In the genomic region with DNA sequence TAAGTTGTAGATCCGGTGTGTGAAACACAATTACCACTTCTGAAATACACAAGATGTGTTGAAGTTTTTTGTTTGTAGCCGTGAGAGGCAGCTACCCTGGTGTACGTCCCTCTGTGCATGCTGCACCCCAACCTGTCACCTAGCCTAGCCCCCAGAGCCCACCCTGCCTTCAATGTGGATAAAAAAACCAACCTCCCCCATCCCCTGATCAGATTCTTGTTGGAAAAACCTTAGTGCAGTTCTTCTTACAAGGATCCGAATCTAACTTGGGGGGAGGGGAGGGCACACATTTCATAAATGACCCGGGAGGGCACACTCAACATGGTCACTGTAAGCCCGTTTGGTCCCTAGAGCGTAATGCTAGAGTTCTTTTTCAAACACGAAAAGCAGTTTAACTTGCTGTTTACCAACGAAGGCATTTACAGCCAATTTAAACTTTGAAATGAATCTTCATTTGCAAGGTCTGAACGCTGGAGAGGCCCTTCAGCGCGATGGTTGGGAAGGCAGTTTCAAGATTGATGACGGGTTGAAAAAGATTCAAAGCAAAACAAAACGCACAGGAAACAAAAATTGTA, we compare ENCODE assay signal across 20 mouse cellular contexts. TPM values are rescaled to one million over a fixed set of nuclear protein-coding genes. Genes with fewer than 3 reads are reported as not detected.
A peak's percentile ranks its signal among the peaks of the same experiment; 100 is the strongest.
DNase-seq lines count a peak whose midpoint lies in the region; ATAC-seq and TF ChIP-seq lines count a peak whose summit lies in the region.
"Had no signal": no experiment of that assay in that cellular context is flagged by ENCODE, and none has a peak within 500 bp of the region (broad histone marks: within the 10 kb centered on the region; RNA-seq: fewer than 3 reads in every experiment).

No protein-coding gene starts in this region.

- no peak for TF ChIP-seq CTCF in heart, adult 2 months (IDR thresholded peaks at IDR 0.05)
- TF ChIP-seq CTCF in forebrain, postnatal 0 days (IDR thresholded peaks at IDR 0.05; ENCODE audit: low read depth) = no peak

- 0 out of 2 replicates have a peak, but pooled peaks cover 8% of the 10 kb centered on the region for H3K4me1 ChIP-seq in heart, embryonic 13.5 days
- H3K4me1 ChIP-seq in heart, adult 2 months (ENCODE audit: control insufficient read depth, insufficient read depth, low read length) = no peaks in the 10 kb centered on the region
- H3K4me1 ChIP-seq in embryonic facial prominence, embryonic 12.5 days = peaks cover 6% of the 10 kb centered on the region; the same call in 1 of the 2 replicates
- H3K4me1 ChIP-seq in forebrain, postnatal 0 days (ENCODE audit: insufficient read depth) = no peaks in the 10 kb centered on the region
- peaks cover 14% of the 10 kb centered on the region for H3K4me1 ChIP-seq in midbrain, embryonic 15.5 days

- no peaks in the 10 kb centered on the region for H3K9me3 ChIP-seq in heart, embryonic 13.5 days
- no peaks in the 10 kb centered on the region for H3K9me3 ChIP-seq in embryonic facial prominence, embryonic 12.5 days
- no peaks in the 10 kb centered on the region for H3K9me3 ChIP-seq in forebrain, postnatal 0 days (ENCODE audit: low read length)
- H3K9me3 ChIP-seq in midbrain, embryonic 15.5 days = no peaks in the 10 kb centered on the region

- intact Hi-C loops in heart, adult 2 months (cut with DNase I) = loop anchor here (10.0 kb wide), 1 partner anchor 894 kb away; no protein-coding TSS in a partner anchor

- H3K36me3 ChIP-seq in heart, embryonic 13.5 days = no peaks in the 10 kb centered on the region
- H3K36me3 ChIP-seq in heart, adult 2 months (ENCODE audit: control insufficient read depth, insufficient read depth, low read length) = no peaks in the 10 kb centered on the region
- no peaks in the 10 kb centered on the region for H3K36me3 ChIP-seq in embryonic facial prominence, embryonic 12.5 days
- no peaks in the 10 kb centered on the region for H3K36me3 ChIP-seq in forebrain, postnatal 0 days (ENCODE audit: insufficient read depth)
- H3K36me3 ChIP-seq in midbrain, embryonic 15.5 days (replicated peaks) = no peaks in the 10 kb centered on the region

- H3K27me3 ChIP-seq in heart, embryonic 13.5 days (replicated peaks) = peaks cover 98% of the 10 kb centered on the region
- H3K27me3 ChIP-seq in heart, adult 2 months (ENCODE audit: control insufficient read depth, insufficient read depth, low read length) = peaks cover 10% of the 10 kb centered on the region
- peaks cover 79% of the 10 kb centered on the region for H3K27me3 ChIP-seq in embryonic facial prominence, embryonic 12.5 days
- peaks cover 28% of the 10 kb centered on the region for H3K27me3 ChIP-seq in forebrain, postnatal 0 days (ENCODE audit: insufficient read depth, low read length)
- peaks cover 69% of the 10 kb centered on the region for H3K27me3 ChIP-seq in midbrain, embryonic 15.5 days (replicated peaks)

- TF ChIP-seq POLR2A in heart, adult 2 months (IDR thresholded peaks at IDR 0.05; ENCODE audit: insufficient read depth, low read depth, low read length) = no peak

- WGBS in heart, embryonic 13.5 days = 6% methylated on average over 14 of the region's 14 CpGs
- WGBS in heart, adult 2 months = 11% methylated on average over 14 of the region's 14 CpGs
- WGBS in embryonic facial prominence, embryonic 12.5 days = 8% methylated on average over 14 of the region's 14 CpGs
- 15% methylated on average over 14 of the region's 14 CpGs for WGBS in forebrain, postnatal 0 days
- 6% methylated on average over 14 of the region's 14 CpGs for WGBS in midbrain, embryonic 15.5 days

- no peaks in the 10 kb centered on the region for H3K79me2 ChIP-seq in heart, adult 2 months (replicated peaks; ENCODE audit: control insufficient read depth, insufficient read depth, low read length)

- no peak overlapping the region for H3K4me3 ChIP-seq in heart, embryonic 13.5 days
- no peak overlapping the region for H3K4me3 ChIP-seq in heart, adult 2 months
- peak overlapping the region; percentile 19; the same call in 1 of the 2 replicates for H3K4me3 ChIP-seq in embryonic facial prominence, embryonic 12.5 days
- peak overlapping the region; percentile 24 for H3K4me3 ChIP-seq in forebrain, postnatal 0 days (ENCODE audit: low read depth, low read length)
- peak overlapping the region; percentile 18; the same call in 1 of the 2 replicates for H3K4me3 ChIP-seq in midbrain, embryonic 15.5 days
- H3K4me3 ChIP-seq: erythroblast, embryonic 14.5 days had no signal

- no peak for TF ChIP-seq EP300 in heart, adult 2 months (IDR thresholded peaks at IDR 0.05; ENCODE audit: insufficient read depth, low read depth, low read length)

- peak overlapping the region; percentile 25; the same call in 1 of the 2 replicates for H3K4me2 ChIP-seq in heart, embryonic 13.5 days
- peak overlapping the region; percentile 37; the same call in 1 of the 2 replicates for H3K4me2 ChIP-seq in embryonic facial prominence, embryonic 12.5 days (replicated peaks)
- H3K4me2 ChIP-seq in forebrain, postnatal 0 days (ENCODE audit: low read depth) = peak overlapping the region; percentile 52
- H3K4me2 ChIP-seq in midbrain, embryonic 15.5 days = peak overlapping the region; percentile 41
- H3K4me2 ChIP-seq: liver, embryonic 11.5 days had no signal

- ATAC-seq in heart, embryonic 13.5 days (ENCODE audit: extremely low read depth, insufficient number of reproducible peaks, low FRiP score, low TSS enrichment) = no peak
- no peak for ATAC-seq in embryonic facial prominence, embryonic 12.5 days (ENCODE audit: insufficient number of reproducible peaks, insufficient read depth, low FRiP score, low TSS enrichment)
- no peak for ATAC-seq in forebrain, postnatal 0 days
- ATAC-seq in midbrain, embryonic 15.5 days (replicated peaks) = no peak
- ATAC-seq in erythroid progenitor cell, adult 5-6 weeks (replicated peaks; ENCODE audit: low FRiP score, poor library complexity, severe bottlenecking) = no peak
- ATAC-seq: activated CD4-positive, CD25-positive, alpha-beta regulatory T cell, adult 4 months; lung, postnatal 0 days had no signal

- DNase-seq in heart, adult 2 months = no peak
- no peak for DNase-seq in forebrain, postnatal 0 days
- DNase-seq in urinary bladder, postnatal 36 days (ENCODE audit: low spot score in 2 of 2) = no peak
- DNase-seq in left cerebral cortex, adult 18-20 months (ENCODE audit: low spot score in 2 of 2) = no peak
- DNase-seq: B cell, adult 2 months; cerebellum, adult 9-10 months; gastrocnemius, postnatal 36 days; spleen, adult 18-20 months; thymus, adult 2 months had no signal

- no peak overlapping the region for H3K27ac ChIP-seq in heart, embryonic 13.5 days (replicated peaks)
- H3K27ac ChIP-seq in heart, adult 2 months = no peak overlapping the region
- H3K27ac ChIP-seq in embryonic facial prominence, embryonic 12.5 days = no peak overlapping the region
- H3K27ac ChIP-seq in forebrain, postnatal 0 days (ENCODE audit: low read depth, low read length) = no peak overlapping the region
- H3K27ac ChIP-seq in midbrain, embryonic 15.5 days = no peak overlapping the region

- no peak overlapping the region for H3K9ac ChIP-seq in heart, embryonic 13.5 days
- no peak overlapping the region for H3K9ac ChIP-seq in heart, adult 2 months (ENCODE audit: low read depth, low read length)
- H3K9ac ChIP-seq in embryonic facial prominence, embryonic 12.5 days = no peak overlapping the region
- no peak overlapping the region for H3K9ac ChIP-seq in forebrain, postnatal 0 days
- H3K9ac ChIP-seq in midbrain, embryonic 15.5 days = no peak overlapping the region

RNA-seq across cellular contexts. Expression of a gene that starts 7.5 kb away (rescaled TPM):
- not detected in 2 replicates for polyA plus RNA-seq in heart, embryonic 13.5 days (2015; fragmentation: Nextera tagmentation; extraction: Ambion mirVana)
- total RNA-seq in heart, adult 2 months (2021) = not detected
- not detected in 2 replicates for polyA plus RNA-seq in heart, adult 2 months (2012; rRNA removed)
- polyA plus RNA-seq in embryonic facial prominence, embryonic 12.5 days (2016; fragmentation: Nextera tagmentation; extraction: Ambion mirVana) = 20.6 and 23.7 TPM in 2 replicates
- total RNA-seq in forebrain, postnatal 0 days (2014; rRNA removed) = 3.2 and 6.0 TPM in 2 replicates
- 4.7 and 11.2 TPM in 2 replicates for polyA plus RNA-seq in forebrain, postnatal 0 days (2015; fragmentation: Nextera tagmentation; extraction: Ambion mirVana)
- 15.5 and 18.2 TPM in 2 replicates for polyA plus RNA-seq in midbrain, embryonic 15.5 days (2015; fragmentation: Nextera tagmentation; extraction: Ambion mirVana)
- not detected in 2 replicates for total RNA-seq in erythroid progenitor cell, adult 5-6 weeks (2015; ENCODE audit: low replicate concordance)
- total RNA-seq in erythroid progenitor cell, adult 5-6 weeks (2017; ENCODE audit: low replicate concordance) = not detected in 2 replicates
- 10 to 100 TPM; 11.9 to 17.1 TPM for total RNA-seq in left cerebral cortex, adult 18-20 months (2021)
- total RNA-seq: monocyte, adult 5-6 weeks had no signal
- polyA plus RNA-seq: activated CD4-positive, CD25-positive, alpha-beta regulatory T cell, adult 4 months; erythroblast, embryonic 14.5 days; heart, postnatal 0 days; intestine, embryonic 14.5 days; lung, postnatal 0 days; thymus, adult 2 months had no signal

Comparison
In these comparisons a context has a peak if more than half of its experiments do, and no peak if none do; other contexts are left out.
1. H3K4me3 ChIP-seq: peak in embryonic facial prominence, embryonic 12.5 days (single experiment), forebrain, postnatal 0 days (single experiment) and midbrain, embryonic 15.5 days (single experiment); none in heart, embryonic 13.5 days (single experiment) and heart, adult 2 months (single experiment).
2. Peak in every context shown above with its lines, with median percentiles within 50 percentile points of each other: H3K4me2 ChIP-seq.